Mouse (Mus musculus) neural tube, embryonic 12.5 days (tissue): ENCODE results near the gene Fcho2. TPM values are rescaled to one million over a fixed set of nuclear protein-coding genes. Genes with fewer than 3 reads are reported as not detected.

Experiments
- ATAC-seq: fragments of 200-750 bp; cut with Nextera tagmentation; 2 replicates; pipeline ENCODE4 v1.8.0; 2017; ENCODE audit warnings: low read depth, mild to moderate bottlenecking, moderate TSS enrichment, moderate library complexity; ENCODE audit not compliant: low FRiP score
- H3K27ac ChIP-seq: fragments of 300-500 bp; sonication (generic); 2 replicates; pipeline ENCODE4 v1.5.1; 2016
- H3K27me3 ChIP-seq: fragments of 300-500 bp; sonication (generic); replicated peaks from 2 replicates; pipeline ENCODE4 v1.6.1; 2016; ENCODE audit warnings: mild to moderate bottlenecking
- H3K36me3 ChIP-seq: fragments of 300-500 bp; sonication (generic); 2 replicates; pipeline ENCODE4 v1.6.1; 2016; ENCODE audit warnings: mild to moderate bottlenecking
- H3K4me1 ChIP-seq: fragments of 300-500 bp; sonication (generic); 2 replicates; pipeline ENCODE4 v1.6.1; 2016
- H3K4me2 ChIP-seq: fragments of 300-500 bp; sonication (generic); replicated peaks from 2 replicates; pipeline ENCODE4 v1.6.1; 2016; ENCODE audit warnings: mild to moderate bottlenecking
- H3K4me3 ChIP-seq: fragments of 300-500 bp; sonication (generic); 2 replicates; pipeline ENCODE4 v1.5.1; 2016
- H3K9ac ChIP-seq: fragments of 300-500 bp; sonication (generic); 2 replicates; pipeline ENCODE4 v1.6.1; 2016; ENCODE audit warnings: mild to moderate bottlenecking
- H3K9me3 ChIP-seq: fragments of 300-500 bp; sonication (generic); 2 replicates; pipeline ENCODE4 v1.6.1; 2016; ENCODE audit warnings: mild to moderate bottlenecking
- WGBS: fragments of 180-500 bp; shearing (Covaris S2); methylation state at CpG from one replicate; pipeline ENCODE4 v1.1.7; 2016; 5-methylcytosine and 5-hydroxymethylcytosine counted together
- polyA plus RNA-seq: library from polyadenylated mRNA; unstranded; fragments of >200 nt; fragmentation: Nextera tagmentation; extraction: Ambion mirVana; gene quantifications from 2 replicates; pipeline ENCODE4 v1.2.1, GENCODE M21; 2016

Fcho2 gene
- polyA plus RNA-seq, 1 experiment from 2014 or later = 37.8 TPM

DNA sequence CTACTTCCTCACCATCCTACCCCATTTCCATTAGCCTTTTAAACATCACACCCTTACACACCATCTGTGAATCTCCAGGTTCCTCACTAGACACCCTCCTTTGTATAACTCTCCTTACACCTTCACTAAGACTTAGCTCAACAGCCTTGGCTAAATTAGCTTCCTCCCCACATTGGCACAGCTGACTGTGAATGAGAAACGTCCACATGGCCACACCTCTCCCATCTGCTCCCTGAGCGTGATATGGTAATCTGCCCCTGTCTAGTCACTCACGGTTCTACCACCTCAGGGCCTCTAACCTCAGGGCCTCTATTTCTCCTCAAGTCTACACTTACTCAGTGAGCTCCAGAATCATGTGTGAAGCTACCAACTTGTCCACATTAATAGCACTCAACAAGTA is 82.0 kb downstream of the Fcho2 start:
- no peaks in the 10 kb centered on the region for H3K4me1 ChIP-seq
- H3K27ac ChIP-seq = no peak overlapping the region
- no peak for ATAC-seq
- no peaks in the 10 kb centered on the region for H3K9me3 ChIP-seq
- no peak overlapping the region for H3K4me2 ChIP-seq
- no peak overlapping the region for H3K9ac ChIP-seq
- H3K36me3 ChIP-seq = peaks cover 37% of the 10 kb centered on the region
- no peak overlapping the region for H3K4me3 ChIP-seq
- no peaks in the 10 kb centered on the region for H3K27me3 ChIP-seq
- 54% methylated on average over 3 of the region's 3 CpGs for WGBS

DNA sequence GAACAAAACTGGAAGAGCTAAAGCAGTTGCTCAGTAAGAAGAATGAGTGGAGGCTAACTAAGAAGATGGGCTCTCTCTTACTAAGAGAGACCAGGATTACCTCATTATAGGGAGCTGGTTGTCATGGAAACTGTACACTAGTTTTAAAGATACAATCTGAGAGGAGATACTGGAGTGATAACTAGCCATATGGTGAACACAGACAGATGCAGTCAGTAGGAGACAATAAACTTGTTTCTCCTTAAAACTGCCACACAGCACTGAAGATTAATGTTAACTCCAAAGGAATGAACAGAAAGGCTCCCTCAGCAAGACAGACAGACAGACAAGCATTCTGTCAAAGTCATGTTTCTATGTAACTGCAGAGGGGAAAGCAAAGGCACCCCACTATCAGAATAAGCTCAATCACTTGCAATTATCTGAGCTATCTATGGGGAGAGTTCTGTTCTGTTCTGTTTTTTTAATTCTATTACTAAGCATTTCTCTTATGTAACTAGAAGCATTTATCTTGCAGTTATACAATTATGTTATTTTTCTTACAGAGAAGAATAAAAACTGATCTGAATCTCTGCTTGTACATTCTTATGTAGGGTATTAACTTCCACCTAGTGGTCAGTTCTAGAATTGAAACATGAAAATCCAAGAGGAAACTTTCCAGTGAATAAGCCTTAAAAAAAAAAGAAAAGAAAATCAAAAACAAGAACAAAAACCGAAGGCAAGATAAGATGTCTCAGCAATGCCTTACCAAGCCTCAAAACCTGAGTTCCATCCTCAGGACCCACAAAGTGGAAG is 85.8 kb downstream of the Fcho2 start:
- no peak overlapping the region for H3K27ac ChIP-seq
- H3K9me3 ChIP-seq = no peaks in the 10 kb centered on the region
- H3K27me3 ChIP-seq = no peaks in the 10 kb centered on the region
- 83% methylated on average over 1 of the region's 1 CpGs for WGBS
- H3K4me1 ChIP-seq = no peaks in the 10 kb centered on the region
- H3K9ac ChIP-seq = no peak overlapping the region
- ATAC-seq = no peak
- H3K4me3 ChIP-seq = no peak overlapping the region
- peaks cover 53% of the 10 kb centered on the region for H3K36me3 ChIP-seq
- no peak overlapping the region for H3K4me2 ChIP-seq

DNA sequence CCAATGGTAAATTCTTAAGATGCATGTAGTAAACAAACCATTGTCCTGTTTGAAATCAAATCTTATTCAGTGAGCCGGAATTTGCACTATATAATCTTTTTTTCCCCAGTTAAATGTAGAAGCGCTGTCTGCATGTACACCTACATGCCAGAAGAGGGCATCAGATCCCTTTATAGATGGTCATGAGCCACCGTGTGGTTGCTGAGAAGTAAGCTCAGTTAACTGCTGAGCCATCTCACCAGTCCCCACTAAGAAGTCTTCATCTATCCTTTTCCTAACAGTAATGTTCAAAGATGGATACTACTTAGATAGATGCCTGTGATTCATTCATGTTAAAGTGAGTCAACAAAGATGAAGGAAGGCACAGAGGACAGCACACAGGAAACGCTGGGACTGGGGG is 88.8 kb downstream of the Fcho2 start:
- no peak for ATAC-seq

DNA sequence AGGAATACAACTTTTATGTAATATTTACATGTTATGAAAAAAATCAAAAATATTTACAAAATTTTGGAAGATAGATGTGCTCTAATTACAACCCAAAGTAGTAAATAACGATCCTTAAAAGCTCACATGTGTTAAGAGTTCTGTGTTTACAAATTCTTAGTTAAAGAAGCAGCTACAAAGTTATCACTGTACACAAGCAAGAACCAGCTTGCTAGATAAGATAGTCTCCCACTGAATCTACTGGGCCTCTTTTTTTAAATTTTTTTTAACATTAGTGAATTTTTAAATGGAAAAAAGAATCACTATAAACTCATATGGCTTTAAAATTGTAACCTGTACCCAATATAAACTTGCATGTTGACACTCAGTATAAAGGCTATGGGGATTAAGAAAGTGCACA is 91.8 kb downstream of the Fcho2 start:
- no peak overlapping the region for H3K9ac ChIP-seq
- no peak overlapping the region for H3K4me3 ChIP-seq
- WGBS = 92% methylated on average over 1 of the region's 1 CpGs
- H3K4me2 ChIP-seq = no peak overlapping the region
- H3K4me1 ChIP-seq = no peaks in the 10 kb centered on the region
- H3K36me3 ChIP-seq = peaks cover 16% of the 10 kb centered on the region
- H3K9me3 ChIP-seq = no peaks in the 10 kb centered on the region
- H3K27ac ChIP-seq = no peak overlapping the region
- H3K27me3 ChIP-seq = no peaks in the 10 kb centered on the region
- no peak for ATAC-seq

More for the DNA sequence above, 88.8 kb downstream of the Fcho2 start:
- Histone ChIP-seq H3K9ac (no peak overlapping the region), H3K4me1 (no peaks in the 10 kb centered on the region), H3K4me3 (no peak overlapping the region), H3K27ac (no peak overlapping the region), H3K36me3 (peaks cover 30% of the 10 kb centered on the region), H3K27me3 (no peaks in the 10 kb centered on the region), H3K4me2 (no peak overlapping the region), H3K9me3 (no peaks in the 10 kb centered on the region)
- WGBS = 67% methylated on average over 4 of the region's 4 CpGs

DNA sequence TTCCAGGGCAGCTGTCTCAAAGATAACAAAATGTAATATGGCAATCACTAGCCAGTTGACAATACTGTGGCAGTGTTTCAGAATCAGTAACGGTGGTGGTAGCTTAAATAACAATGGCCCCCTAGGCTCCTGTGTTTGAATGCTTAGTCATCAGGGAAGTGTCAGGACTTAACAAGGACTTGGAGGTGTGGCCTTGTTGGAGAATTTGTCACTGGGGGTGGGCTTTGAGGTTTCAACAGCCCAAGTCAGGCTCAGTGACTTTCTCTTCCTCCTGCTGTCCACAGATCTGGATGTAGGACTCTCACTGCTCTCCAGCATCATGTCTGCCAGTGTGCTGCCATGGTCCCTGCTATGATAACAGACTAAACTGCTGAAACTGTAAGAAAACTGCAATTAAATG is 93.0 kb downstream of the Fcho2 start:
- no peak overlapping the region for H3K27ac ChIP-seq
- no peaks in the 10 kb centered on the region for H3K27me3 ChIP-seq
- no peak overlapping the region for H3K9ac ChIP-seq
- no peaks in the 10 kb centered on the region for H3K4me1 ChIP-seq
- no peak overlapping the region for H3K4me2 ChIP-seq
- H3K36me3 ChIP-seq = peaks cover 14% of the 10 kb centered on the region
- 49% methylated on average over 1 of the region's 1 CpGs for WGBS
- ATAC-seq = no peak
- H3K4me3 ChIP-seq = no peak overlapping the region
- no peaks in the 10 kb centered on the region for H3K9me3 ChIP-seq

DNA sequence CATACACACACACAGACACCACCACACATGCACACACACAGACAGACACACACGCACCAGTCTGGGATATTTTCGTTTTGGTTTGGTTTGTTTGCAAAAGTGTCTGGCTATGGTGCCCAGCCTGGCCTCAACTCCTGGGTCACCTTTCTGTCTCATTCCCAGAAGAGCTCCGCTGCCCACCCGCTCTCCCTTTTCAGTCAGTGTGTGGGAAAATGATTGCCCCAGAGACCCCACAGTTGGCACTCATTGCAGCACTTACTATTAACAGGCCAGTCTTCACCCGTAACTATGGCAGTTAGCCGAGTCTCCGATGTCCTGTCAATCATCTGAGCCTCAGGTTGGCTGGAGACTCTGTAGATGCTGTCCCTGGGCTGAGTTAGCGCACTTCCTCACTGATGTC is 99.1 kb downstream of the Fcho2 start:
- no peak overlapping the region for H3K4me3 ChIP-seq
- H3K4me1 ChIP-seq = no peaks in the 10 kb centered on the region
- no peaks in the 10 kb centered on the region for H3K9me3 ChIP-seq
- H3K36me3 ChIP-seq = 0 out of 2 replicates have a peak, but pooled peaks cover 5% of the 10 kb centered on the region
- no peak overlapping the region for H3K9ac ChIP-seq
- H3K27ac ChIP-seq = no peak overlapping the region
- H3K27me3 ChIP-seq = no peaks in the 10 kb centered on the region
- H3K4me2 ChIP-seq = no peak overlapping the region
- ATAC-seq = no peak
- WGBS = 95% methylated on average over 8 of the region's 8 CpGs

DNA sequence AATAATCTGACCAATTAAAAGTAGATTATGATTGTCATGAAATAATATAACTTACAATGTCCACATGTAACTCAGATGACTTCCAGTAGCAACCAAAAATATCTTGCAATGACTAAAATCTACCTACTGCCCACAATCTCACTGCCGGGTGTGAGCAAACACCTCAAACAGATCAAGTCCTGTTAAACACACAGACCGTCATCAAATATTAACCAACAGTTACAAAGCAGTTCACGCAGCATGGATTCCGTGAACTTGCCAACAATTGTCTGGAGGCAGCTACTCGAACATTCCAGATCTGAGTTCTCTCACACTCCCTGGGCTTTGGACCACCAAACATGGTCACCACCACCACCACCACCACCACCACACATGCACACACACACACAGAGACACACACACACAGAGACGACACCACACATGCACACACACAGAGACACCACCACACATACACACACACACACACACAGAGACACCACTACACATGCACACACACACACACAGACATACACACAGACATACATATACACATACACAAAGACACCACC is 99.7 kb downstream of the Fcho2 start:
- no peak overlapping the region for H3K4me3 ChIP-seq
- 82% methylated on average over 6 of the region's 6 CpGs for WGBS
- H3K9ac ChIP-seq = no peak overlapping the region
- H3K9me3 ChIP-seq = no peaks in the 10 kb centered on the region
- ATAC-seq = no peak
- H3K4me1 ChIP-seq = no peaks in the 10 kb centered on the region
- H3K36me3 ChIP-seq = 0 out of 2 replicates have a peak, but pooled peaks cover 5% of the 10 kb centered on the region
- H3K27ac ChIP-seq = no peak overlapping the region
- no peak overlapping the region for H3K4me2 ChIP-seq
- H3K27me3 ChIP-seq = no peaks in the 10 kb centered on the region

DNA sequence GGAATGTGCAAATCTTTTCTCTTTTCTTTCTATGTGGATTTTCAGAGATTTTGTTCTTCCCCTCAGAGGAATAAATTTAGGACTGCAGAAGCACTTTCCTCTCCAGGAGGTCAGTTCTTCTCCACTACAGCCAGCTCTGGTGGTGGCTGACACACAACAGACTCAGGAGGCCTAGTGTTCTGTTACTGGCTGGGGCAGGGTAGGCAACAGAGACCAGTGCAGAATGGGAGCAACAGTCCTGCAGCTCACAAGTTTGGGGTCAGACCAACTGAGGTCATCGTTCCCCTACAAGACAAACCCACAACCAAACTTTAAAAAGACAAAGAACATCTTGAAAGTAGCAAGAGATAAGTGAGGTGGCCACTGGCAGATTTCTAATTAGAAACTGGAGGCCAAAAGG is 104.6 kb downstream of the Fcho2 start:
- no peak overlapping the region for H3K4me2 ChIP-seq
- no peaks in the 10 kb centered on the region for H3K9me3 ChIP-seq
- H3K27ac ChIP-seq = no peak overlapping the region
- H3K27me3 ChIP-seq = no peaks in the 10 kb centered on the region
- no peak overlapping the region for H3K4me3 ChIP-seq
- 97% methylated on average over 1 of the region's 1 CpGs for WGBS
- H3K9ac ChIP-seq = no peak overlapping the region
- H3K4me1 ChIP-seq = no peaks in the 10 kb centered on the region
- ATAC-seq = no peak
- 0 out of 2 replicates have a peak, but pooled peaks cover 5% of the 10 kb centered on the region for H3K36me3 ChIP-seq

DNA sequence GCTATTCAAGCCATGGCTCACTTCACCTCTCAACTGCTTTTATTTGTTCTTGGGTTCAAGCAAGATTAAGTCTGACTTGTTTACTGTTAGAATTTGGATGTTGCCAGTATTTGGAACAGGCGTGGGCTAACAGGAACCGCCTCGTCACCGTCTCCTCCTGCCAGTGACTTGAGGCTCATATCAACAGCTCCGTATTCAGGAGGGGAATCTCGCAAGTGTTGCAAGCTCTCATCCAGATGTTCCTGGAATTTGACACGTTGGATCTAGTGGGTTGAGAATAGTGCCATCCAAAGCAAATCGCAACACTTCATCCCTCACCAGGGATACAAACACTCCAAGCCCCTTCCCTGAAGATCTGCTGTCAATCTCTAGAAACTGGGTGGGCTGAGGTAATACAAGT is 105.0 kb downstream of the Fcho2 start:
- H3K36me3 ChIP-seq = 0 out of 2 replicates have a peak, but pooled peaks cover 5% of the 10 kb centered on the region
- no peaks in the 10 kb centered on the region for H3K4me1 ChIP-seq
- no peaks in the 10 kb centered on the region for H3K9me3 ChIP-seq
- ATAC-seq = no peak
- H3K27ac ChIP-seq = no peak overlapping the region
- H3K27me3 ChIP-seq = no peaks in the 10 kb centered on the region
- H3K9ac ChIP-seq = no peak overlapping the region
- WGBS = 74% methylated on average over 8 of the region's 8 CpGs
- no peak overlapping the region for H3K4me2 ChIP-seq
- H3K4me3 ChIP-seq = no peak overlapping the region

DNA sequence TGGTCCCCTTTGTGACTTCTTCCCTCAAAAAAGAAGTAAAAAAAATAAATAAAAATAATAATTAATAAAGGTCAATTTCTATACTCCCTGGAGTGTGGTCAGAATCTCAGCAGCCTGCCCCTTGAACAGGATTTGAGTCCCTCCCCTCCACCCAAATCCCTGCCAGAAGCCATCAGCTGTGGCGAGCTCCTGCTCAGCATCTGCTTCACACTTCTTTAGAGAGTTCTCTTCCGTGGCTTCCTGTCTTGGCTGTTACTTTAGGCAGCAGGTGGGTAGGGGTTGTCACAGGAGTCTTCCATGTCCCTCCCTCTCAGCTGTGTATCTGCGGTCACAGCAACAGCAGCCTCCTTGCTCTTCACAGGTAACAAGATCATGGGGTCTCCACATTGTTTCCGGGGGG is 109.7 kb downstream of the Fcho2 start:
- Histone ChIP-seq H3K27ac (no peak overlapping the region), H3K9me3 (no peaks in the 10 kb centered on the region), H3K4me3 (no peak overlapping the region), H3K27me3 (no peaks in the 10 kb centered on the region), H3K4me1 (no peaks in the 10 kb centered on the region), H3K4me2 (no peak overlapping the region), H3K9ac (no peak overlapping the region), H3K36me3 (no peaks in the 10 kb centered on the region)
- ATAC-seq = no peak
- WGBS = 84% methylated on average over 4 of the region's 4 CpGs

DNA sequence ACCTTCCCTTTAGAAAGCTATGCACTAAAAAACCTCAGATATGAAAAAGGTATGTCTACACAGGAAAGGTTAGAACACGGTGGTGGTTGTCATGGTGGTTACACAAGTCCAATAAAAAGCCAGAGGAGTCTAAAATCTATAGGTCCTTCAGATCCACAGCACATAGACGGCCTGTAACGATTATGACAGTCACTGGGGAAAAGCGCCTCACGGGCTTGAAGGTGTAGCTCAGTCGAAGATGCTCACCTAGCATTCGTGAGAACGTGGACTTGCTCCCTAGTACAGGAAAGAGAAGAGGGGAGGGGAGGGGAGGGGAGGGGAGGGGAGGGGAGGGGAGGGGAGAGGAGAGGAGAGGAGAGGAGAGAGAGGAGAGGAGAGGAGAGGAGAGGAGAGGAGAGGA is 111.5 kb downstream of the Fcho2 start:
- H3K9me3 ChIP-seq = no peaks in the 10 kb centered on the region
- no peak overlapping the region for H3K27ac ChIP-seq
- no peak for ATAC-seq
- no peak overlapping the region for H3K4me3 ChIP-seq
- 78% methylated on average over 8 of the region's 8 CpGs for WGBS
- no peaks in the 10 kb centered on the region for H3K4me1 ChIP-seq
- H3K36me3 ChIP-seq = no peaks in the 10 kb centered on the region
- no peak overlapping the region for H3K4me2 ChIP-seq
- H3K27me3 ChIP-seq = no peaks in the 10 kb centered on the region
- no peak overlapping the region for H3K9ac ChIP-seq

DNA sequence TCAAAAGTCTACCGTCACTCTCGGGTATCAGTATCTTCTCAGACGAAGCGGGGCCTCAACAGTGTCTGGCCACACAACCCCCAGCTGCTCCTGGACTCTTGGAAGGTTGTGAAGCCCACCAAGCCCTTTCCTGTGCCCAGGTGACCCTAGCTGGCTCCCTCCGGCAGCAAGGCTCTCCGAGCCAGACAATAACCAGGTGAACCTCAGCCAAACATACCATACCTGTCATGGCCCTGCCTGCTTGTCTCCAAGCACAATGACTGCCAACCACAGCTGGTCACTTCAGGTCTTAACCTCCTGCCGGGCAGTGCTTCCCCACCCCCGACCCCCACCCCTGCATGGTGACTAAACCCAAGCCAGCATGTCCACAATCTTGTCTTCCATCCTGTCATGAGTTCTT is 112.9 kb downstream of the Fcho2 start:
- Histone ChIP-seq H3K27me3 (no peaks in the 10 kb centered on the region), H3K9me3 (no peaks in the 10 kb centered on the region), H3K4me1 (no peaks in the 10 kb centered on the region), H3K36me3 (no peaks in the 10 kb centered on the region), H3K9ac (no peak overlapping the region), H3K4me2 (no peak overlapping the region), H3K4me3 (no peak overlapping the region), H3K27ac (no peak overlapping the region)
- WGBS = 92% methylated on average over 8 of the region's 8 CpGs
- no peak for ATAC-seq

DNA sequence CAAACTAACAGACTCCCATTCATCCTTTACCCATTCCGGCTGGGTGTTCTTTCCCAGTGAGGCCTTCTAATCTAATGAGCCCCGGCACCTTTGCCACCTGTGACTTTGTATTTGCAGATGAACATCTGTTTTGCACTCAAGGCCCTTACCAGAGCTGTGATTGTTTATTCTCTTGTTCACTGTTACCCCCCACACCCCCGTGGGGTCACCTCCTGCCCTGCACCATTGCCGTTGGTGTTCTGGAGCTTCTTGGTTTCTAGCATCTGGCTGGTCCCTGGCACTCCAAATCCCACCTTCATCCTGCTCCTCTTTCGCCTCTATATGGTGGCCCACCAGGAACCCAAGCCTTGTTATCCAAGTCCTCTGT is 114.0 kb downstream of the Fcho2 start:
- ATAC-seq = no peak
- Histone ChIP-seq H3K9me3 (no peaks in the 10 kb centered on the region), H3K27me3 (no peaks in the 10 kb centered on the region), H3K27ac (no peak overlapping the region), H3K36me3 (no peaks in the 10 kb centered on the region), H3K4me2 (no peak overlapping the region), H3K4me3 (no peak overlapping the region), H3K4me1 (no peaks in the 10 kb centered on the region), H3K9ac (no peak overlapping the region)
- 87% methylated on average over 5 of the region's 5 CpGs for WGBS
